Mouse (Mus musculus): Measurements from ENCODE around the gene Lrp6.

DNA sequence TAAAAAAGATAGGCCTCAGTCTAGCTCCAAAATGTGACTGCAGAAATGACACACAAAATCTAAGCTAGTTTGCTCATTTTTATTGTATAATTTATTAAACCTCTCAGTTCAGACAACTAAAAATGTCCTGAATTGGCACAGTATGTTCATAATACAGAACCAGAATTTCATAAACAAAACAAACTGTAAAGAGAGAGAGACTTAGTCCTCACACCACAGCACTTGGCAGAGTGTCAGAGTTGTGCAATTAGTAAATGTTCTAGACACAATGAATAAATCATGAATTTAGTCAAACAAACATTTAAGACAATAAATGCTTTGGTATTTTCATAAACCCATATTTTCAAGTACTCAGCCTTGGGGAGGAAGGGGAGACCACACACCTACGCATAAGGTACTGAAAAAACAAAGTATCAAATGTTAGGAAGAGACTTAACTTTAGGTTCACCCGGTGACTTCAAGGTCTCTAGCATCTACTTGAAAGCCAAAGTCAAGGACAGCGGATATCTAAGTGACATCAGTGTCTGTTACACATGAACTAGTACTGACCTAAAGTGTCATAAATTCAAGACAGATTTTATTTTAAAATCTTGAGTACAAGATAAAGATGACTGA lies 52.8 kb downstream of the Lrp6 start:
- no peak for TF ChIP-seq GATA1 (IDR thresholded peaks at IDR 0.05; ENCODE audit: low read length)
- TF ChIP-seq TAL1 (IDR thresholded peaks at IDR 0.05; ENCODE audit: low read length), result no peak

Measured in erythroblast, embryonic 14.5 days (primary cell).